Mouse (Mus musculus): ENCODE measurements around the gene Abcb10. TPM values are rescaled to one million over a fixed set of nuclear protein-coding genes. Genes with fewer than 3 reads are reported as not detected.

Abcb10 gene
- total RNA-seq, 2 experiments from 2014 or later: 39.0 to 47.9 TPM

DNA sequence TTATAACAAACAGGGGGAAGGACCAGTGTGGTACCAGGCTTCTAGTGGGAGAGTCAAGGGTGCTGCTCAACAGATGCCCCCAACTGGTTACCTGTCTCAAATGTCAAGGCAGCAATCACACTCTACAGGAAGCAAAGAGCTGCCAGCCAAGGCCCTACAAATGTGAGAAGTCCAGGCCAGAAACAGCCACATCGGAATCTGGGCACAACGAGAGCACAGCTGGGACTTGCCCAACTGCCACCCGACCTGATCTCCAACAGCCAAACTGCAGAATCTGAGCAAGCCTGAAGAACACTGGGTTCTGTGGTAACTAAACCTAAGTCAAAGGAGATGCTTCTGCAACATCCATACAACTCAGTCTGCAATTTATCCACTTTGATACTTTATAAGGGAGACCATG lies 57.3 kb downstream of the Abcb10 start:
- no peak for ATAC-seq (replicated peaks; ENCODE audit: low FRiP score, low TSS enrichment, poor library complexity, severe bottlenecking)

DNA sequence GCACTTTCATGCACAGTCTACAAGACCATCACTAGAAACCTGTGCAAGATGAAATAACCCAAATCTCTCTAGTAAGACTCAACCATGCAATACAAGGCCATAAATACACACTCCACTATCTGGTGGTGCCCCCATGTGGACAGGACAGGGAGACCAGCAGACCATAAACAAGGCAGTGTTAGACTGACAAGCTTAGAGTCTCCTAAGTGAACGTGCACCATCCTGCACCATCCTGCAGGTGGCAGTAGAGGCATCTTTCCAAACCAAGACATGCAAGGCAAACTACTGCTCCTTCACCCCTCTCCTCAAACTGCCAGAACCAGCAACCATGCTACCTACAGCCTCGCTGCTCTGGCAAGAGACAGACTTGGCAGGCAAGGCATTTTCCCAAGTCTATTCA lies 58.2 kb downstream of the Abcb10 start:
- peak; percentile 95 for ATAC-seq (replicated peaks; ENCODE audit: low FRiP score, low TSS enrichment, poor library complexity, severe bottlenecking)

DNA sequence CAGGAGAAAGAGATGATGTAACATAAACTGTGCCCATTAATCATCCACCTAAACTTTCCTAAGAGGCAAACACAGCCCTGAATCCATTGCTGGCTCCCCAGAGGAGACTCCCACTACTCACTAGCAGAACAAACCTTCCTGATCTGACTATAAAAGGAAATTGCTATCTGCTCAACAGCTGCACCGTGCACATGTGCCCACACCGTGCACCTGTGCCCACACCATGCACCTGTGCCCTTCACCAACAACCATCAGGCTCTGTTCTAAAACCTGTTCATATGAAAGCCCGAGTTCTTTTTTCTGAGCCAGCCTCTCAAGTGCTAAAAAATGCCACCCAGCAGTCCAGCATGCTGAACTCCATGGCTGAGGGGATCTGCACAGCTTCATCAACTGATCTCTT lies 68.3 kb downstream of the Abcb10 start:
- no peak for ATAC-seq (replicated peaks; ENCODE audit: low FRiP score, low TSS enrichment, poor library complexity, severe bottlenecking)

DNA sequence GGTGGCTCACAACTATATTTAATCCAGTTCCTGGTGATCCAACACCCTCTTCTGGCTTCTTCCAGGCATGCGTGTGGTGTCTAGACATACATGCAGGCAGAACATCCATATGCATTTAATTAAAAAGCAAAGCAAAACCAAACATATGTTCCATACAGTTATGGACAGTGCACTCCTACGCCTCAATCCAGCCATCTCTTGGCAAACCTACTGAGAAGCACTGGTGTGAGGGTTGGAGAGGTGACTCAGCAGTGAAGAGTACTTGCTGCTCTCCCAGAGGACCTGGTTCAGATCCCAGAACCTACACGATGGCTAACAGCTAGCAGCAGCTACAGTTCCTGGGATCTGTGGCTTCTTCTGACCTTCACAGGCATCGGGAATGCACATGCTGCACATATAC lies 70.7 kb downstream of the Abcb10 start:
- no peak for ATAC-seq (replicated peaks; ENCODE audit: low FRiP score, low TSS enrichment, poor library complexity, severe bottlenecking)

DNA sequence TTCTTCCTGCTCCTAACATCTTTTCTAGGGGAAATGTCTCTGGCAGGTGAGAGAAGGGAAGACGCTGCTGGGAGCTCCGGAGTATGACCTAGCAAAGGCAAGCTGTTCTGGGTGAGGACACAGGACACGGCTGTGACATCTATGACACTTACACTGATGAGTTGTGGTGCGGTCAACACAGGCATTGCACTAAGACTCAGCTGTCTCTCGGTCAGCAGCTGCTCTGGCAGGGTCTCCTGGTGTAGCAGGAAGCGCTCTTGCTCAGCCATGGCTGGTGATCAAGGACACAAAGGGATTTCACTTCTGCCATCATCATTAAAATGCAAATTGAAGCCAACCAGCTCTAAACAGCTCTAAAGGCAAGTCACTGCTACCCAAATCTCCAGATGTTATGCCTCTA lies 75.3 kb downstream of the Abcb10 start:
- no peak for ATAC-seq (replicated peaks; ENCODE audit: low FRiP score, low TSS enrichment, poor library complexity, severe bottlenecking)

DNA sequence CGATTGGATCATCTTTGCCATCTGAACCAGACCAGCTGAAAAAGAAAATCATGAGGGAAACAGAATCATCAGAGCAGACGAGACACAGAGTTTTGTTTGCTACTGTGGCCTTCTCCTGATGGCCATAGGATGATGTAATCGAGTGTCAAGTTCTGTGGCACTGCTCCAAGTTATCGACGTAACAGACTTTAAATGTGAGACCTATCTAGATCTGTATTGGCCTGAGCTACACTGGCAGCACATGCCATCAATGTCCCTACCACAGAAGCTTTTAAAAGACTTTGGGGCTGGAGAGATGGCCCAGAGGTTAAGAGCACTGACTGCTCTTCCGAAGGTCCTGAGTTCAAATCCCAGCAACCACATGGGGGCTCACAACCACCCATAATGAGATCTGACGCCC lies 80.3 kb downstream of the Abcb10 start:
- ATAC-seq (replicated peaks; ENCODE audit: low FRiP score, low TSS enrichment, poor library complexity, severe bottlenecking): no peak

Other genes starting within 250 kb of the Abcb10 start
- 77.5 and 84.1 TPM in 2 replicates for gene Rab4a, start 177.1 kb downstream of the Abcb10 start, total RNA-seq (2014; fragmentation: Nextera tagmentation)
- gene Rab4a, start 177.1 kb downstream of the Abcb10 start, total RNA-seq (2017): 23.6 and 42.7 TPM in 2 replicates
- gene Ccsap, start 122.9 kb downstream of the Abcb10 start, total RNA-seq (2014; fragmentation: Nextera tagmentation): 7.9 and 11.6 TPM in 2 replicates
- gene Ccsap, start 122.9 kb downstream of the Abcb10 start, total RNA-seq (2017): 11.2 and 12.4 TPM in 2 replicates
- not detected in 2 replicates for gene Acta1, start 88.4 kb downstream of the Abcb10 start, total RNA-seq (2014; fragmentation: Nextera tagmentation)
- not detected in 2 replicates for gene Acta1, start 88.4 kb downstream of the Abcb10 start, total RNA-seq (2017)
- 37.6 and 47.2 TPM in 2 replicates for gene Nup133, start 33.9 kb downstream of the Abcb10 start, total RNA-seq (2014; fragmentation: Nextera tagmentation)
- 35.7 and 36.3 TPM in 2 replicates for gene Nup133, start 33.9 kb downstream of the Abcb10 start, total RNA-seq (2017)
- 58.2 and 60.6 TPM in 2 replicates for gene Taf5l, start 38.3 kb upstream of the Abcb10 start, total RNA-seq (2014; fragmentation: Nextera tagmentation)
- 34.3 and 52.8 TPM in 2 replicates for gene Taf5l, start 38.3 kb upstream of the Abcb10 start, total RNA-seq (2017)
- gene Urb2, start 38.4 kb upstream of the Abcb10 start, total RNA-seq (2014; fragmentation: Nextera tagmentation): 25.4 and 36.2 TPM in 2 replicates
- 28.0 and 28.1 TPM in 2 replicates for gene Urb2, start 38.4 kb upstream of the Abcb10 start, total RNA-seq (2017)
- 9.5 and 12.4 TPM in 2 replicates for gene Galnt2, start 248.3 kb upstream of the Abcb10 start, total RNA-seq (2014; fragmentation: Nextera tagmentation)
- 1.9 and 6.8 TPM in 2 replicates for gene Galnt2, start 248.3 kb upstream of the Abcb10 start, total RNA-seq (2017)

Data from megakaryocyte-erythroid progenitor cell, adult 5-6 weeks (primary cell).